Mouse (Mus musculus): ENCODE results near the gene Fbln5.

Gene Fbln5

GRCm38 (mm10) chr12:101762054-101762453 lies 56.8 kb downstream of the Fbln5 start:
- DNase-seq (ENCODE audit: low spot score in 2 of 2): no peak

- DNase-seq (ENCODE audit: low spot score in 2 of 2): no peak
Measured at GRCm38 (mm10) chr12:101759440-101760045, 59.3 kb downstream of the Fbln5 start.

- DNase-seq (ENCODE audit: low spot score in 2 of 2): no peak
Measured at GRCm38 (mm10) chr12:101758698-101759097, 60.2 kb downstream of the Fbln5 start.

GRCm38 (mm10) chr12:101742375-101742774 lies 76.5 kb downstream of the Fbln5 start:
- DNase-seq (ENCODE audit: low spot score in 2 of 2): no peak

GRCm38 (mm10) chr12:101740486-101740885 lies 78.4 kb downstream of the Fbln5 start:
- DNase-seq (ENCODE audit: low spot score in 2 of 2): no peak

- no peak for DNase-seq (ENCODE audit: low spot score in 2 of 2)
Measured at GRCm38 (mm10) chr12:101740045-101740444, 78.8 kb downstream of the Fbln5 start.

- no peak for DNase-seq (ENCODE audit: low spot score in 2 of 2)
Measured at GRCm38 (mm10) chr12:101718755-101719150, 100.1 kb downstream of the Fbln5 start.

- DNase-seq (ENCODE audit: low spot score in 2 of 2): peak in 1 of 2 experiments; percentile 10
Measured at GRCm38 (mm10) chr12:101718054-101718754, 100.7 kb downstream of the Fbln5 start, which contains the start of gene Tc2n. Gene Tc2n (minus strand): TSS chr12:101718523.

GRCm38 (mm10) chr12:101699176-101699575 lies 119.7 kb downstream of the Fbln5 start:
- DNase-seq (ENCODE audit: low spot score in 2 of 2): no peak

Measured in right cerebral cortex, postnatal 36 days (tissue).